Mouse (Mus musculus) gastrocnemius, postnatal 25 days (tissue): ENCODE results near the gene Ntmt1. TPM values are rescaled to one million over a fixed set of nuclear protein-coding genes. Genes with fewer than 3 reads are reported as not detected.
A peak's percentile ranks its signal among the peaks of the same experiment; 100 is the strongest.

Experiments
- DNase-seq: peaks from one replicate; pipeline ENCODE4 v3.0.0; 2022
- total RNA-seq, 2 experiments: library from RNA; stranded (reverse); gene quantifications; 1 replicate in 1 of 2; 2 replicates in 1 of 2; pipeline ENCODE4 v1.2.3; 2021

Ntmt1 gene
- total RNA-seq, 2 experiments from 2014 or later, result 15.6 to 16.2 TPM

DNA sequence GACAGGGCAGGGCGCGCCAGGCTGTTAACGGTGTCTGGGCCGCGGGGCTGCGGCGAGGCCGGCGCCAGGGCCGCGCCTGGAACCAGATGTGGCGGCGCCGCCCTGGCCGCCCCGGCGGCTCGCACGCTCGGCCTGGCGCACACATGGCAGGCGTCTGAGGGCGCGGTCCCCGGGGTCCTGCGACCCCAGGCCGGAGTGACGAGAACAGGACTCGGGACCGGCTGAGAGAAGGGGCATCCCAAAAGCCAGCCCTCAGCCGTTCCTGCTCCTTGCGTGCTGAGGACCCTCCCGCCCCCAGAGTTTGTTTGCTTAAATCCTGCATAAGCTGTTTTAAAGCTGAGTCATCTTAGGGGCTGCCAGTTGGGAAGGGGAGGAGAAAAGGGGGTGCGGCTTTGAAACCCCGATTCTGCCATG is 57.3 kb downstream of the Ntmt1 start:
- peak; percentile 22 for DNase-seq

GRCm38 (mm10) chr2:30865426-30865825 is 57.8 kb downstream of the Ntmt1 start:
- DNase-seq, result no peak

DNA sequence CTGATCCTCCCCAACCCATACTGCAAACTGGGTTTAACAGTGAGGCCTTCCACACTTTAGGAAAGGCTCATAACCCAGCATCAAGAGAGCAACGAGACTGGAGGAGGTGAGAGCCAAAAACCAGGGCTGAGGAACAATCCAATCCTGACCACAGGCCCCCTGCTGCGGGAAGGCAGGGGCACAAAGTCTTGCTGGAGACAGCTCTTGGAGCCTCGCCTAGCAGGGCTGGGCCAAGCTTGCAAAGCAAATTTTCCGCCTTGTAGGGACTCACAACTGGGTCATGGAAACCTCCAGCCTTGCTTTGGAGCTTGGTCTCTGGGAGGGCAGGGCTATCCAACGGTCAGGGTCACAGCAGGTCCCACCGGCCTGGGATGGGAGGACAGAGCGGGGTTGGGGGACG is 63.2 kb downstream of the Ntmt1 start:
- peak; percentile 51 for DNase-seq

Other genes with a start within 250 kb of the Ntmt1 start
- 1 to 10 TPM; 2.3 TPM for gene Cstad, start 212.8 kb upstream of the Ntmt1 start, total RNA-seq
- gene 1700001O22Rik, start 4.2 kb upstream of the Ntmt1 start, total RNA-seq, result 1 to 10 TPM in 1 of 2 experiments, under 1 TPM in 1; 0.72 to 1.5 TPM
- 1 to 10 TPM; 5.4 to 5.5 TPM for gene Asb6, start 22.5 kb downstream of the Ntmt1 start, total RNA-seq
- gene Prrx2, start 27.1 kb downstream of the Ntmt1 start, total RNA-seq, result 1 to 10 TPM; 2.1 to 3.0 TPM
- gene Ptges, start 122.0 kb downstream of the Ntmt1 start, total RNA-seq, result 1 to 10 TPM; 4.1 to 6.9 TPM
- 10 to 100 TPM; 19.0 to 19.3 TPM for gene Tor1b, start 145.1 kb downstream of the Ntmt1 start, total RNA-seq
- 1 to 10 TPM; 4.3 to 5.9 TPM for gene Tor1a, start 160.1 kb downstream of the Ntmt1 start, total RNA-seq
- gene BC005624, start 174.4 kb downstream of the Ntmt1 start, total RNA-seq, result 10 to 100 TPM; 21.2 to 21.3 TPM
- 10 to 100 TPM in 1 of 2 experiments, 1 to 10 TPM in 1; 8.4 to 14.3 TPM for gene Usp20, start 174.5 kb downstream of the Ntmt1 start, total RNA-seq